Mouse (Mus musculus) midbrain, embryonic 13.5 days (tissue): ENCODE data around the gene Gabrr3. TPM values are rescaled to one million over a fixed set of nuclear protein-coding genes. Genes with fewer than 3 reads are reported as not detected.
"Not testable (repeated sequence)": the region's sequence is repeated elsewhere in the genome, so short reads cannot be mapped to it uniquely, and the experiment has no call there.

Experiments
- ATAC-seq: fragments of 200-750 bp; cut with Nextera tagmentation; 2 replicates; pipeline ENCODE4 v1.8.0; 2017; ENCODE audit warnings: mild to moderate bottlenecking, moderate TSS enrichment, moderate library complexity
- H3K27ac ChIP-seq: fragments of 300-500 bp; sonication (generic); 2 replicates; pipeline ENCODE4 v1.5.1; 2015; ENCODE audit warnings: inconsistent platforms, mild to moderate bottlenecking, moderate library complexity
- H3K27me3 ChIP-seq: fragments of 300-500 bp; sonication (generic); 2 replicates; pipeline ENCODE4 v1.6.1; 2015; ENCODE audit warnings: mild to moderate bottlenecking, inconsistent platforms
- H3K36me3 ChIP-seq: fragments of 300-500 bp; sonication (generic); 2 replicates; pipeline ENCODE4 v1.6.1; 2015; ENCODE audit warnings: mild to moderate bottlenecking, inconsistent platforms
- H3K4me1 ChIP-seq: fragments of 300-500 bp; sonication (generic); replicated peaks from 2 replicates; pipeline ENCODE4 v1.6.1; 2015; ENCODE audit warnings: inconsistent platforms
- H3K4me2 ChIP-seq: fragments of 300-500 bp; sonication (generic); replicated peaks from 2 replicates; pipeline ENCODE4 v1.6.1; 2015; ENCODE audit warnings: moderate library complexity, mild to moderate bottlenecking, inconsistent platforms
- H3K4me3 ChIP-seq: fragments of 300-500 bp; sonication (generic); replicated peaks from 2 replicates; pipeline ENCODE4 v1.5.1; 2015; ENCODE audit warnings: mild to moderate bottlenecking, inconsistent platforms
- H3K9ac ChIP-seq: fragments of 300-500 bp; sonication (generic); replicated peaks from 2 replicates; pipeline ENCODE4 v1.6.1; 2015; ENCODE audit warnings: mild to moderate bottlenecking, inconsistent platforms
- H3K9me3 ChIP-seq: fragments of 300-500 bp; sonication (generic); 2 replicates; pipeline ENCODE4 v1.6.1; 2016; ENCODE audit warnings: mild to moderate bottlenecking, inconsistent platforms
- WGBS: fragments of 180-500 bp; shearing (Covaris S2); methylation state at CpG from one replicate; pipeline ENCODE4 v1.1.7; 2015; 5-methylcytosine and 5-hydroxymethylcytosine counted together
- polyA plus RNA-seq: library from polyadenylated mRNA; unstranded; fragments of >200 nt; fragmentation: Nextera tagmentation; extraction: Ambion mirVana; gene quantifications from 2 replicates; pipeline ENCODE4 v1.2.1, GENCODE M21; 2015

Gabrr3 gene
- polyA plus RNA-seq, 1 experiment from 2014 or later: 0.12 TPM

DNA sequence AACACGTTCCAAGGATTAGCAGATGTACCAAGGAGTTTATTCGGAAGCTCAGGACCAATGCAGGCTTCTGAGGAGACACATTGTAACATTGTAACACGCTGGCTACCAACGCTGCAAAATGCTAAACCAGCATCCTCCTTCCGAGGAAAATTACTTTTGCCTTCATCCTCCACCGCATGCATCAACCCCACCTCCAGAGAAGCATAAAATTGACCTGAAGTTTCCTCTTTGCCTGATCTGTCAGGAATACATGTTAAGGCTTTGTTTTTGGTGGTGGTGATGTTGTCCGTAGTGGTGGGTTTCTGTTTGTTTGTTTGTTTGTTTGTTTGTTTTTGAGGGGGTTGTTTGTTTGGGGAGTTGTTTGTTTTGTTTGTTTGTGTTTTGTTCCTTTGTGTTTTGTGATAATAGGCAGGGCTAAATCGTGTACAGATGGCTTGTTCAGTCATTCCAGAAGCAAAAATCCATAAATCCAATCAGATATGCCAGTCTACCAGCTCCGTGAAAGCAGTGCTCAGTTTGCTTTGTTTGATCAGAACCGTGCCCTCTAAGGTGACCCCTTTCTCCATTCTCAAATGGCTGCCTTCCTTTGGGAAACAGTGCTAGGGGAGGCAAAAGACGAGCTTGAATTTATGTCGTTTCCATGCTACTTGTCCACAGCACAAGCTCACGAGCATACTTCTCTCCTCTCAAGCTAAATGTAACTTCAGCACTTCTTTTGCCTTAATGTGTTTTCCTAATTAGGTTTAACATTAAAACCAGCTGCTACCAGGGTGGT, 14.6 kb downstream of the Gabrr3 start:
- no peak for ATAC-seq
- H3K4me1 ChIP-seq: peaks cover 11% of the 10 kb centered on the region
- H3K4me2 ChIP-seq: no peak overlapping the region
- H3K9me3 ChIP-seq: no peaks in the 10 kb centered on the region
- no peak overlapping the region for H3K4me3 ChIP-seq
- no peaks in the 10 kb centered on the region for H3K36me3 ChIP-seq
- H3K27me3 ChIP-seq: no peaks in the 10 kb centered on the region
- 44% methylated on average over 13 of the region's 13 CpGs for WGBS
- no peak overlapping the region for H3K9ac ChIP-seq
- 0 out of 2 replicates have a peak overlapping the region, but pooled peaks have one; percentile 30 for H3K27ac ChIP-seq

DNA sequence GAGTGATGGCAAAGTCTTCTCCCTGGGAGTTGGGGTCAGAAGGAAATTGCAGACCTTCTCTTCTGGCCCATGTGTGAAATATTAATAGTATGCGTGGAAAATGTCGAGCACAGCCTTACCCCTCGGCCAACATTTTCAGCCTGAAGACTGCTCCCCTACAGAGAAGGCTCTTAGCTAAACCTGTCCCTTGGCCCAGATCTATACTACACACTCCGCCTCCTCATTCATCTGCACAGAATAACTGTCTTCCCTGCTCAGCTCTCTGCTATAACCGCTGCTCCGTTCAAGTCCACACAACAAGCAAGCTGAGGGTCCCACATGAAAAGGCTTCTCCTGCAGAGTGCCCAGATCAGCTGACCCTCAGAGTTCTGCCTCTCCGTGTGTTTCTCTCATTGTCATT, 20.8 kb downstream of the Gabrr3 start:
- no peak overlapping the region for H3K4me3 ChIP-seq
- 59% methylated on average over 7 of the region's 7 CpGs for WGBS
- 0 out of 2 replicates have a peak, but pooled peaks have one; percentile 55 for ATAC-seq

DNA sequence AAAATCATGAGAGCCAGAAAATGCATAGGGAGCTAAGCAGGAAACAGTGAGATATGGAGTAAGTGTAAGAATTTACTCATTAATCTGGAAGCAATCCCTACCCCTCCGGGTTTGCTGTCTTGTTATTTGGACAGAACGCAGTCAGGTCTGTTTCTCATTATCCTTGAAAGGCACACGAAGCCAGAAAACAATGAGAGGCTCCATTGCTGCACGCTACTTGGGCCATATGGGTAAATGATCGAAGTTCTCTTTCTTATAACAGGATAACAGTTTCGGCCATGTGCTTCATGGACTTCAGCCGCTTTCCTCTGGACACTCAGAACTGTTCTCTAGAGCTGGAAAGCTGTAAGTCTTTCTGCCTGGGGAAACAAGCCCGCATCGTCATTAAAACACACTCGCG, 26.0 kb downstream of the Gabrr3 start:
- Histone ChIP-seq H3K4me1 (0 out of 2 replicates have a peak, but pooled peaks cover 2% of the 10 kb centered on the region), H3K4me2 (no peak overlapping the region), H3K27ac (no peak overlapping the region), H3K9ac (no peak overlapping the region), H3K4me3 (no peak overlapping the region), H3K27me3 (no peaks in the 10 kb centered on the region), H3K36me3 (no peaks in the 10 kb centered on the region), H3K9me3 (no peaks in the 10 kb centered on the region)
- WGBS: 79% methylated on average over 11 of the region's 11 CpGs
- ATAC-seq: no peak

More for the DNA sequence above, 20.8 kb downstream of the Gabrr3 start:
- Histone ChIP-seq H3K4me2 (no peak overlapping the region), H3K27ac (no peak overlapping the region), H3K36me3 (no peaks in the 10 kb centered on the region), H3K4me1 (0 out of 2 replicates have a peak, but pooled peaks cover 2% of the 10 kb centered on the region), H3K27me3 (no peaks in the 10 kb centered on the region), H3K9me3 (no peaks in the 10 kb centered on the region), H3K9ac (no peak overlapping the region)

DNA sequence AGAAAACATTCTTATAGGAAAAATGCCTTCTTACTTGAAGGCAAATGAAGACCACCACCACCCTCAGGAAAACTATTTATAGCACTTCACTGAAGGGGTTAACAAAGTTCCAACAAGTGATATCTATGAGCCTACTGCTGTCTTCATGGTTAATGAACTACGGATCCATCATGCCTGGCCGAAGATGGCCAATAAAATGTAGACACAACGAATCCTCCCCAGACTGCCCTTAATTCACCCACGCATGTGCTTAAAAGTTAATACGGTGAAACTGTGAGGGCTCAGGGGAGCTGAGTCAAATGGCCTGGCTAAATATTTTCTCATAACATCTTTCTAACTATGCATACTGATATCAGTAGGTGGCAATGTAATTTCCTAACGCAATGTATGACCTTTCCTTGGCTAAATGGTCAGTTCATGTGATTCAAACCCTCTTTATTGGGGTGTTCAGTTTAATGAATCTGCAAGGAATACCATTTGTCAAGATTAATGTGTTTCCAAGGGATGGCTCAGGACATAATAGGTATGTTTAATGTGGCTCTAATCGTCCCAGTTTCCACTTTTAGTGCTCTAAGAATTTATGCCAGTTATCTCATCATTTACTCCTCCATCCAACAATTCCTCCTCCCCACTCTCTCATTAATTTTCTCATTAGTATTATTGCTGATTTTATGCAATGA, 37.9 kb downstream of the Gabrr3 start:
- Histone ChIP-seq H3K27ac (no peak overlapping the region), H3K4me3 (no peak overlapping the region), H3K27me3 (no peaks in the 10 kb centered on the region), H3K9me3 (no peaks in the 10 kb centered on the region), H3K9ac (no peak overlapping the region), H3K36me3 (no peaks in the 10 kb centered on the region), H3K4me2 (no peak overlapping the region), H3K4me1 (no peaks in the 10 kb centered on the region)
- 86% methylated on average over 7 of the region's 7 CpGs for WGBS
- no peak for ATAC-seq

DNA sequence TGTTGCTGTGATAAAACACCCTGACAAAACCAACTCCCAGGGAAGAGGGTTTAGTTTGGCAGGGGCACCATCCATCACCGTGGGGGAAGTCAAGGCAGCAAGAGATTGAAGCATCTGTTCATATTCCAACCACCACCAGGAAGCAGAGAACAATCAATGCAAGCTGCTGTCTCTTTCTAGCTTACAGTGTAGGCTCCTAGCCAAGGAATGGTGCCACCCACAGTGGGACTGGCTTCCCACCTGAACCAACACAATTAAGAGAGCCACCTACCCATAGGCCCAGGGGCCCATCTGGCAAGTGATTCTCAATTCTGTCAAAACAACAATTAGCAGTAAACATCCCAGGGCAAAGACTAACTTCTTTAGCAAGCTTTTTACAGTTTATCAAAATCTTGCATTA, 41.0 kb downstream of the Gabrr3 start:
- Histone ChIP-seq H3K9ac (no peak overlapping the region), H3K4me1 (no peaks in the 10 kb centered on the region), H3K4me2 (no peak overlapping the region), H3K27ac (no peak overlapping the region), H3K4me3 (no peak overlapping the region), H3K9me3 (no peaks in the 10 kb centered on the region), H3K27me3 (no peaks in the 10 kb centered on the region), H3K36me3 (no peaks in the 10 kb centered on the region)
- WGBS: 72% methylated on average over 1 of the region's 1 CpGs
- ATAC-seq: no peak

DNA sequence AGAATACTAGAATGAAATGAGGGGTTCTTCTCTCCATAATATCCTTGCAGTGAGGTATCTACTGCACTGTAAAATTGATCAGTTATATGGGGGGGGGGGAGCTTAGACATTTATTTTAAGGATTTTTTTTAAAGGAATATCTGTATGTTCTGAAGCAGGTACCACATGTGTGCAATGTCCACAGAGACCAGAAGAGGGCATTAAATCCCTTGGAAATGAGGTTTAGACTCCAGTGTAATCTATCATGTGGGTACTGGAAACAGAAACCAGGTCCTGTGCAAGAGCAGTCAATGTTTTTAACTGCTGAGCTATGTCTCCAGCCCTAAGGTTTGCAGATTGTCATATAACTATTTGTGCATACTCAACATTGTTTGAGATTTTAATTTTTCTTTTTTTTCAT, 42.0 kb downstream of the Gabrr3 start:
- no peaks in the 10 kb centered on the region for H3K4me1 ChIP-seq
- no peaks in the 10 kb centered on the region for H3K9me3 ChIP-seq
- no peak overlapping the region for H3K27ac ChIP-seq
- no peak for ATAC-seq
- no peaks in the 10 kb centered on the region for H3K36me3 ChIP-seq
- H3K9ac ChIP-seq: no peak overlapping the region
- no peaks in the 10 kb centered on the region for H3K27me3 ChIP-seq
- no peak overlapping the region for H3K4me2 ChIP-seq
- H3K4me3 ChIP-seq: no peak overlapping the region

DNA sequence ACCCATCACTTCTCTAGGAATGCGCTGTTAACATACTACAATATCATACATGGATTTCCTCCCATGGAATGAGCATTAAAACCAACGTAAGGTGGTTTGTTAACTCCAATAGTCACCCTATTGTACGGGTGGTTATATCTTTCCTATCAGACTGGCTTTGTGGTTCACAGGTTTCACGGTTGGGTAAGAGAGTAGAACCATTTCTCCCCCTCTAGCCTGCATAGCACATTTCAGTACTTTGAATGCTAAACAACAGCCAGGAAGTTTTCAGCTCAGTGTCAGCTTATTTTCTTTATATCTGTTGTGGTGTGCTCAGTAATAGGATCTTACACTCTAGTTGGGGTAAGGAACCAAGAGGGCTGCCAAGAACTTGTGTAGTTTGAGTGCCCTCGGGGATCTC, 44.7 kb downstream of the Gabrr3 start:
- H3K9ac ChIP-seq: no peak overlapping the region
- no peaks in the 10 kb centered on the region for H3K9me3 ChIP-seq
- H3K36me3 ChIP-seq: no peaks in the 10 kb centered on the region
- no peak overlapping the region for H3K4me3 ChIP-seq
- WGBS: 85% methylated on average over 5 of the region's 5 CpGs
- ATAC-seq: no peak
- no peak overlapping the region for H3K4me2 ChIP-seq
- H3K4me1 ChIP-seq: no peaks in the 10 kb centered on the region
- no peaks in the 10 kb centered on the region for H3K27me3 ChIP-seq
- H3K27ac ChIP-seq: no peak overlapping the region

DNA sequence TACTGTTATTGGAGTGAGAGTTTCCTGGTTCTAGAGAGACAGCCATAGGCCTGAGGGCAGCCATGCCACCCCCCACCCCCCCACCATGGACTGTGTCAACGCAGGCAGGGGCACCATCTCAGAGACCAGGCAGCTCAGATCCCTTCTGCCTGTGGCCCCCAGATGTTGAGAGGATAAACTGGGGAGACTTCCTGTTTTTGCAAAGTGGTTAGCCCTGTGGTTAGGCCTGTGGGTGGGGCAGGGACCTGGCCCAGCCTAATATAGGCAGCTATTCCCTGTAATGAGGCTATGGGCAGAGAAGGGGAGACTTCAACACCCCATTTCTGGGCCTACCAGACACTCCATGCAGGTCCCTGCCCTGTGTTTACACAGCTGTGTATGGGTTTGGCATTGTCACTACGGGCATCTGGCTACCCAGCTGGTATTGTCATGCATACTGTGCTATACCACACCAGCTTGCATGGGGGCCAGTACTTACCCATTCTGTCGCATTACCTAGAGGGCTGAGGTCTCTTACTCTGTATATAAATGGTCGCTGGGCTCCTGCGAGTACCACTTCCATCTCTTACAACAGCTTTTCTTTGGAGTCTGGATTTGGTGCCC, 52.2 kb downstream of the Gabrr3 start:
- H3K27me3 ChIP-seq, H3K4me2 ChIP-seq, H3K4me3 ChIP-seq, H3K9me3 ChIP-seq, H3K27ac ChIP-seq, H3K4me1 ChIP-seq, H3K9ac ChIP-seq, H3K36me3 ChIP-seq: not testable (repeated sequence)
- WGBS: 89% methylated on average over 5 of the region's 5 CpGs
- peak; percentile 43; the same call in 1 of the 2 replicates for ATAC-seq

DNA sequence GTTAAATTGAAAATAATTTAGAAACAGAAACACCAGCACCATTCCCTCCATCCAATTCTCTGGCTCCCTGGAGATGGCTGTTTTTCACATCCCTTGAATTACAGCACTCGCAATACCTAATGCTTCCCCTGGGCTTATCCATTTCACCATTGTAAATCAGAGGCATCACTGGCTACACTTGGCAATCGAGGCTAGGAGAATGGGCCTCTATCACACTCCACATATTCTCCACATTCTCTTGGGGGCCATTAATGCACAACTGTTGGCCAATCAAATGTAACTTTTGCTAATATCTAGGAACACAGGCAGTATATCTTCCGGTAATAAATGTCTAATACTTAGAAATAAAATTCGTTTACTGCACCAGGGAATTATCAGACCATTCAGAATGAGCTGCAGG, 56.4 kb downstream of the Gabrr3 start:
- Histone ChIP-seq H3K36me3 (no peaks in the 10 kb centered on the region), H3K9ac (no peak overlapping the region), H3K4me1 (no peaks in the 10 kb centered on the region), H3K9me3 (peaks cover 5% of the 10 kb centered on the region; the same call in 1 of the 2 replicates), H3K27ac (no peak overlapping the region), H3K4me2 (no peak overlapping the region), H3K4me3 (no peak overlapping the region), H3K27me3 (no peaks in the 10 kb centered on the region)
- WGBS: 77% methylated on average over 4 of the region's 4 CpGs
- no peak for ATAC-seq

DNA sequence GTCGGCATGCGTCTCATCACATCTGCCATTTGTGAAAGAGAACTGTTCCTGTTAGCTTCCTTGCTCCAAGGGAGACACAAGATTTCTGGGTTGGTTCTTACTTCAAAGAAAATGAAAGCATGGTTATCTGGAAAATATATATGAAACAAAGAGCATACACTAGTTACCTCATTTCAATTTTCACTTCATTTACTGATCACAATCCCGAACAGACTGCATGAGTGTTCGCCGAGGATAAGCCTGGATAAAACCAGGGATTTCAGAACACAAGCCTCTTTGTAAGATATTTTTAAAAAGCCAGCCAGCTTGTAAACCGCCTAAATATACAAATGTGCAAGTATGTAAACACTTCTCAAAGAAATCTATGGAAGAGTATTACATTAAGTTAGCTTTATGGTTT, 56.8 kb downstream of the Gabrr3 start:
- ATAC-seq: no peak
- Histone ChIP-seq H3K27me3 (no peaks in the 10 kb centered on the region), H3K4me3 (no peak overlapping the region), H3K27ac (no peak overlapping the region), H3K9me3 (peaks cover 5% of the 10 kb centered on the region; the same call in 1 of the 2 replicates), H3K4me1 (no peaks in the 10 kb centered on the region), H3K9ac (no peak overlapping the region), H3K36me3 (no peaks in the 10 kb centered on the region), H3K4me2 (no peak overlapping the region)
- WGBS: 95% methylated on average over 6 of the region's 6 CpGs

DNA sequence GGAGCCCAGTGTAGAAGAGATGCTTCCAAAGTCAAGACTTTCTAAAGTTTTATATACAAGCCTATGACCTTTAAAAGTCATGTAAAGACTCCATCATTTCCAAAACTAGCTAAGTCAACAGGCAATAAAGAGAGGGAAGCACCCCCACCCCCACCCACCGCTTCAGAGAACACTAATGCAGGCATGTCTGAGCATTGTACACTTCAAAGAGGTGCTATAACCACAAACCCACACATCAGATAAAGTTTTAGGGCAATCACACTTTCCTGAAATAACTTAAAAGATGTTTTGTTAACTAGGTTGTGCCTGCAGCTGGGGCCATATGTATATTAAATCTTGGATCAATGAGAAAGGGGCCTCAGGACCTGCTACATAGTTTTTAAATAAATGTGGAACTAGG, 62.7 kb downstream of the Gabrr3 start:
- Histone ChIP-seq H3K27ac (no peak overlapping the region), H3K27me3 (no peaks in the 10 kb centered on the region), H3K9me3 (peaks cover 4% of the 10 kb centered on the region; the same call in 1 of the 2 replicates), H3K36me3 (no peaks in the 10 kb centered on the region), H3K4me2 (no peak overlapping the region), H3K4me3 (no peak overlapping the region), H3K4me1 (peaks cover 6% of the 10 kb centered on the region; the same call in 1 of the 2 replicates), H3K9ac (no peak overlapping the region)
- ATAC-seq: no peak
- WGBS: 93% methylated on average over 1 of the region's 1 CpGs

DNA sequence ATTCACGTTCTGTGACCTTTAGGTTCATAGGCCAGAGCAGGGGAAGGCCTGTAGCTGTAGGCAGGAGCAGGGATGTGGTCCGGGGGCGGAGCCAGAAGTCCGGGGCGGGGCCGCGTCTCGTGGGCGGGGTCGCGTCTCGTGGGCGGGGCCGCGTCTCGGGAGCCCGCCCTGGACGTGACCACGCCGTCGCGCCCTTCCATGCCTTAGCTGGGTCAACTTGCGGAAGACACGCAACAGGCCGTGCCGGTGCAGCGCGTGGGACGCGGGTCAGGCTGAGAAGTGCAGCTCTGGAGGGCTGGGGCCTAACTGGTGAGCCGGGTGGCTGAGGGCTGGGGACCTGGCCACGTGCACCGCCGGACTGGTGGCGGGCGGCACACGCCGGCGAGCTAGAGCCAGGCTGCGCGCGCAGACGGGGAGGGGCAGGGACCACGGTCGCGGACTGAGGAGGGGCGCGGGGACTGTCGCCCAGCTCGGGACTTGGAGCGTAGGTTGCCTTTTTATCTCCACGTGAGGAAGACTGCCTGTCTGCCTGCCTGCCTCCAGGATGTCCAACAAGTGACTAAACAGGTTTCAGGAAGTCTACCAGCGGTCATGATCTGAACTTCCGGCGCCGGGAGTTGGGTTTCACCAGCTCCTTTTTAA, 64.6 kb downstream of the Gabrr3 start, which contains the start of gene Riox2:
TSS of gene Riox2 (plus strand) at position 139 of the 642 bp plus-strand sequence.
- Histone ChIP-seq H3K27ac (no peak within 1 kb of the TSS), H3K4me1 (peaks cover 6% of the 10 kb centered on the region; the same call in 1 of the 2 replicates), H3K9me3 (no peaks in the 10 kb centered on the region), H3K36me3 (no peaks in the 10 kb centered on the region), H3K9ac (peak within 1 kb of the TSS; percentile 63), H3K4me3 (peak within 1 kb of the TSS; percentile 66), H3K27me3 (no peaks in the 10 kb centered on the region), H3K4me2 (peak within 1 kb of the TSS; percentile 84)
- WGBS: 2% methylated on average over 55 of the region's 56 CpGs
- peak; percentile 97 for ATAC-seq
